17 mouse cellular contexts compared by ENCODE assay signal in the genomic region with DNA sequence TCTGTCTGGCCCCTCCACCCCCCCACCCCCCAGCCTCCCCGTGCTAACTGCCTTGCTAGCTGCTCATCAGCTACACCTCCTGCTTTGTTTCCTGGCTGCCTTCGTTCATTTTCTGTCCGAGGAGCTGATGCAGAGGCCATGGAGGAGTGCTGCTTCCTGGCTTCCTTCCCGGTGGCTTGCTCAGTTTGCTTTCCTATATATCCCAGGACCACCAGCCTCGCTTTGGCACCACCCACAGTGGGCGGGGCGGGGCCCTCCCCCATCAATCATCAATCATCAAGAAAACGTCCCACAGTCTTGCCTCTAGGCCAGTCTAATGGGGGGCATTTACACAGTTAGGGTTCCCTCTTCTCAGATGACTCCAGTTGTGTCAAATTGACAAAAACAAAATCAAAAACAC. TPM values are rescaled to one million over a fixed set of nuclear protein-coding genes. Genes with fewer than 3 reads are reported as not detected.
A peak's percentile ranks its signal among the peaks of the same experiment; 100 is the strongest.
DNase-seq lines count a peak whose midpoint lies in the region; ATAC-seq and TF ChIP-seq lines count a peak whose summit lies in the region.
"Had no signal": no experiment of that assay in that cellular context is flagged by ENCODE, and none has a peak within 500 bp of the region (broad histone marks: within the 10 kb centered on the region; RNA-seq: fewer than 3 reads in every experiment).

No protein-coding gene starts in this region.

- 0 out of 2 replicates have a peak, but pooled peaks cover 2% of the 10 kb centered on the region for H3K36me3 ChIP-seq in heart, embryonic 10.5 days
- no peaks in the 10 kb centered on the region for H3K36me3 ChIP-seq in lung, embryonic 16.5 days (ENCODE audit: control insufficient read depth, insufficient read depth, low read length)
- peaks cover 0 to 8% of the 10 kb centered on the region in 2 experiments; a peak in 2 of 4 replicates for H3K36me3 ChIP-seq in MEL (ENCODE audit: control insufficient read depth in 1 of 2, insufficient read depth in 2 of 2, low read length in 2 of 2)
- H3K36me3 ChIP-seq in kidney, embryonic 15.5 days: no peaks in the 10 kb centered on the region
- H3K36me3 ChIP-seq: embryonic facial prominence, embryonic 13.5 days; heart, embryonic 13.5 days had no signal

- H3K79me2 ChIP-seq in MEL (ENCODE audit: control insufficient read depth, insufficient read depth, low read length, poor library complexity): no peaks in the 10 kb centered on the region; the same call in 1 of the 2 replicates

- intact Hi-C loops in heart, postnatal 14 days (cut with DNase I): loop anchor here (5.0 kb wide), 1 partner anchor 34 kb away; no protein-coding TSS in a partner anchor

- TF ChIP-seq CTCF in MEL (IDR thresholded peaks at IDR 0.05 in 2 of 3, conservative IDR thresholded peaks at IDR 0.05 in 1 of 3; ENCODE audit: control insufficient read depth in 1 of 3, insufficient read depth in 1 of 3, low read depth in 2 of 3, low read length in 3 of 3, poor library complexity in 1 of 3, severe bottlenecking in 1 of 3): no peak

- TF ChIP-seq POLR2A in MEL (IDR thresholded peaks at IDR 0.05; ENCODE audit: control insufficient read depth in 1 of 2, insufficient read depth in 1 of 2, low read depth in 1 of 2, low read length in 2 of 2, poor library complexity in 1 of 2): no peak

- peaks cover 26% of the 10 kb centered on the region for H3K4me1 ChIP-seq in heart, embryonic 10.5 days
- H3K4me1 ChIP-seq in lung, embryonic 16.5 days (replicated peaks; ENCODE audit: control insufficient read depth, insufficient read depth, low read length): peaks cover 15% of the 10 kb centered on the region
- H3K4me1 ChIP-seq in MEL (ENCODE audit: control insufficient read depth in 1 of 2, insufficient read depth in 2 of 2, low read length in 2 of 2): peaks cover 3 to 16% of the 10 kb centered on the region in 2 experiments; a peak in 3 of 4 replicates
- peaks cover 30% of the 10 kb centered on the region for H3K4me1 ChIP-seq in kidney, embryonic 15.5 days

- ATAC-seq in lung, embryonic 16.5 days (ENCODE audit: low read depth): peak; percentile 8; the same call in 1 of the 2 replicates
- ATAC-seq in kidney, embryonic 15.5 days (replicated peaks; ENCODE audit: low FRiP score): no peak
- ATAC-seq: forebrain, embryonic 14.5 days; inflammation-experienced regulatory T-cells, adult 6 months; intestine, postnatal 0 days had no signal

- H3K27ac ChIP-seq in heart, embryonic 10.5 days: 0 out of 2 replicates have a peak overlapping the region, but pooled peaks have one; percentile 1
- no peak overlapping the region for H3K27ac ChIP-seq in lung, embryonic 16.5 days (ENCODE audit: low read length)
- H3K27ac ChIP-seq in MEL (ENCODE audit: control insufficient read depth, low read depth, low read length): no peak overlapping the region
- no peak overlapping the region for H3K27ac ChIP-seq in kidney, embryonic 15.5 days
- H3K27ac ChIP-seq: embryonic facial prominence, embryonic 13.5 days; gastrocnemius, adult 2 months; heart, embryonic 13.5 days; hindbrain, embryonic 15.5 days had no signal

- H3K9ac ChIP-seq in lung, embryonic 16.5 days (ENCODE audit: low read length): no peak overlapping the region
- H3K9ac ChIP-seq in MEL (ENCODE audit: control insufficient read depth, low read depth, low read length, poor library complexity, severe bottlenecking): no peak overlapping the region
- H3K9ac ChIP-seq in kidney, embryonic 15.5 days: no peak overlapping the region
- H3K9ac ChIP-seq: embryonic facial prominence, embryonic 13.5 days; heart, embryonic 13.5 days; hindbrain, embryonic 15.5 days had no signal

- no peak overlapping the region for H3K4me3 ChIP-seq in heart, embryonic 10.5 days
- H3K4me3 ChIP-seq in lung, embryonic 16.5 days (ENCODE audit: low read length): no peak overlapping the region
- H3K4me3 ChIP-seq in MEL (ENCODE audit: control insufficient read depth in 1 of 2, insufficient read depth in 1 of 2, low read depth in 2 of 2, low read length in 2 of 2): peak overlapping the region; percentile 46 to 57
- H3K4me3 ChIP-seq in kidney, embryonic 15.5 days (replicated peaks): no peak overlapping the region
- H3K4me3 ChIP-seq: embryonic facial prominence, embryonic 13.5 days; gastrocnemius, adult 2 months; heart, embryonic 13.5 days; hindbrain, embryonic 15.5 days had no signal

- 32% methylated on average over 8 of the region's 8 CpGs for WGBS in heart, embryonic 10.5 days
- WGBS in lung, embryonic 16.5 days: 16% methylated on average over 8 of the region's 8 CpGs
- WGBS in kidney, embryonic 15.5 days: 43% methylated on average over 8 of the region's 8 CpGs

- no peak for TF ChIP-seq RAD21 in MEL (IDR thresholded peaks at IDR 0.05; ENCODE audit: low read depth, low read length)

- no peak for DNase-seq in heart, embryonic 10.5 days (ENCODE audit: low spot score)
- no peak for DNase-seq in heart, postnatal 14 days
- no peak for DNase-seq in lung, postnatal 25 days (ENCODE audit: low spot score)
- peak; percentile 52 for DNase-seq in MEL (ENCODE audit: low read depth, low spot score)
- no peak for DNase-seq in right cerebral cortex, postnatal 4 days
- DNase-seq: cerebellum, adult 11 months; cerebellum, adult 8-10 months; gastrocnemius, postnatal 25 days had no signal

- H3K27me3 ChIP-seq in heart, embryonic 10.5 days (ENCODE audit: insufficient read depth, poor library complexity, severe bottlenecking): no peaks in the 10 kb centered on the region
- no peaks in the 10 kb centered on the region for H3K27me3 ChIP-seq in lung, embryonic 16.5 days (ENCODE audit: control insufficient read depth, insufficient read depth, low read depth, low read length)
- peaks cover 2 to 5% of the 10 kb centered on the region in 2 experiments; a peak in 2 of 4 replicates for H3K27me3 ChIP-seq in MEL (ENCODE audit: control insufficient read depth in 1 of 2, insufficient read depth in 2 of 2, low read length in 2 of 2)
- H3K27me3 ChIP-seq in kidney, embryonic 15.5 days: no peaks in the 10 kb centered on the region
- H3K27me3 ChIP-seq: embryonic facial prominence, embryonic 13.5 days; heart, embryonic 13.5 days; hindbrain, embryonic 15.5 days had no signal

- TF ChIP-seq EP300 in MEL (IDR thresholded peaks at IDR 0.05; ENCODE audit: low read depth in 1 of 2, low read length in 2 of 2): no peak

- H3K9me3 ChIP-seq in heart, embryonic 10.5 days: no peaks in the 10 kb centered on the region; the same call in 1 of the 2 replicates
- H3K9me3 ChIP-seq in lung, embryonic 16.5 days (ENCODE audit: control insufficient read depth, low read length): no peaks in the 10 kb centered on the region
- no peaks in the 10 kb centered on the region for H3K9me3 ChIP-seq in MEL (replicated peaks; ENCODE audit: insufficient read depth, low read length)
- H3K9me3 ChIP-seq in kidney, embryonic 15.5 days (replicated peaks): no peaks in the 10 kb centered on the region
- H3K9me3 ChIP-seq: embryonic facial prominence, embryonic 13.5 days; hindbrain, embryonic 15.5 days had no signal

- H3K4me2 ChIP-seq in lung, embryonic 16.5 days (ENCODE audit: low read depth, low read length): no peak overlapping the region
- H3K4me2 ChIP-seq in kidney, embryonic 15.5 days: no peak overlapping the region
- H3K4me2 ChIP-seq: embryonic facial prominence, embryonic 13.5 days; heart, embryonic 13.5 days; hindbrain, embryonic 15.5 days had no signal

TF ChIP-seq in MEL, 35 proteins besides CTCF, POLR2A, EP300 and RAD21:
- TF ChIP-seq MXI1 (IDR thresholded peaks at IDR 0.05; ENCODE audit: low read depth, low read length): 0 out of 2 replicates have a peak, but pooled peaks have one; percentile 31
- TF ChIP-seq TAL1 (IDR thresholded peaks at IDR 0.05; ENCODE audit: low read length): no peak
- 0 out of 2 replicates have a peak, but pooled peaks have one; percentile 14 for TF ChIP-seq USF1 (IDR thresholded peaks at IDR 0.05; ENCODE audit: low read depth, low read length)
- TF ChIP-seq SIN3A (IDR thresholded peaks at IDR 0.05; ENCODE audit: low read length): peak; percentile 40; the same call in 1 of the 2 replicates

RNA-seq across cellular contexts. Expression of gene Ccdc40, which starts 8.0 kb away (rescaled TPM):
- 4.6 and 9.3 TPM in 2 replicates for polyA plus RNA-seq in heart, embryonic 10.5 days (2016; fragmentation: Nextera tagmentation; extraction: Ambion mirVana)
- total RNA-seq in heart, postnatal 14 days (2021): under 1 TPM; 0.15 to 0.31 TPM
- polyA plus RNA-seq in lung, embryonic 16.5 days (2015; fragmentation: Nextera tagmentation; extraction: Ambion mirVana): 6.3 and 9.2 TPM in 2 replicates
- 0.46 and 0.92 TPM in 2 replicates for total RNA-seq in MEL (2012; rRNA removed)
- 1 to 10 TPM in 1 of 2 experiments, not detected in 1; 1.9 TPM for polyA plus RNA-seq in MEL (2012; ENCODE audit: insufficient read depth in 1 of 2, insufficient read length in 2 of 2, low read depth in 1 of 2, low replicate concordance in 2 of 2, missing spikeins in 1 of 2)
- 4.6 and 6.5 TPM in 2 replicates for polyA plus RNA-seq in kidney, embryonic 15.5 days (2015; fragmentation: Nextera tagmentation; extraction: Ambion mirVana)
- total RNA-seq: gastrocnemius, adult 2 months had no signal

RNA-seq across cellular contexts. Expression of gene Tbc1d16, which starts 8.1 kb away (rescaled TPM):
- 7.4 and 8.6 TPM in 2 replicates for polyA plus RNA-seq in heart, embryonic 10.5 days (2016; fragmentation: Nextera tagmentation; extraction: Ambion mirVana)
- total RNA-seq in heart, postnatal 14 days (2021): 10 to 100 TPM; 68.5 to 68.7 TPM
- 19.4 and 20.0 TPM in 2 replicates for polyA plus RNA-seq in lung, embryonic 16.5 days (2015; fragmentation: Nextera tagmentation; extraction: Ambion mirVana)
- 12.0 and 13.6 TPM in 2 replicates for total RNA-seq in MEL (2012; rRNA removed)
- 10 to 100 TPM in 1 of 2 experiments, not detected in 1; 19.2 TPM for polyA plus RNA-seq in MEL (2012; ENCODE audit: insufficient read depth in 1 of 2, insufficient read length in 2 of 2, low read depth in 1 of 2, low replicate concordance in 2 of 2, missing spikeins in 1 of 2)
- 12.8 and 15.0 TPM in 2 replicates for polyA plus RNA-seq in kidney, embryonic 15.5 days (2015; fragmentation: Nextera tagmentation; extraction: Ambion mirVana)

RNA-seq across cellular contexts. Expression of gene Gaa, which starts 31.3 kb away (rescaled TPM):
- 57.3 and 97.3 TPM in 2 replicates for polyA plus RNA-seq in heart, embryonic 10.5 days (2016; fragmentation: Nextera tagmentation; extraction: Ambion mirVana)
- 10 to 100 TPM; 53.1 to 56.0 TPM for total RNA-seq in heart, postnatal 14 days (2021)
- 77.7 and 78.1 TPM in 2 replicates for polyA plus RNA-seq in lung, embryonic 16.5 days (2015; fragmentation: Nextera tagmentation; extraction: Ambion mirVana)
- total RNA-seq in MEL (2012; rRNA removed): 51.4 and 54.1 TPM in 2 replicates
- 10 to 100 TPM in 1 of 2 experiments, not detected in 1; 85.6 TPM for polyA plus RNA-seq in MEL (2012; ENCODE audit: insufficient read depth in 1 of 2, insufficient read length in 2 of 2, low read depth in 1 of 2, low replicate concordance in 2 of 2, missing spikeins in 1 of 2)
- polyA plus RNA-seq in kidney, embryonic 15.5 days (2015; fragmentation: Nextera tagmentation; extraction: Ambion mirVana): 53.9 and 64.8 TPM in 2 replicates

Comparison
In these comparisons a context has a peak if more than half of its experiments do, and no peak if none do; other contexts are left out.
1. H3K4me3 ChIP-seq: peak in MEL (2 of 2); none in heart, embryonic 10.5 days (single experiment), lung, embryonic 16.5 days (single experiment) and kidney, embryonic 15.5 days (single experiment).